Mouse (Mus musculus) v-Abl transformed pro-B cells (cell line): ENCODE measurements around the gene Hnrnpa0.

Experiments used
- in situ Hi-C, 2 experiments: fragments of 400-800 bp; cut with MboI; formaldehyde crosslinking; loops; one replicate each; pipeline ENCODE4 v1.15.1; 2025; ENCODE audit not compliant: unreplicated experiment in 2 of 2

The Hnrnpa0 gene

GRCm38 (mm10) chr13:58128768-58129671 is 664 bp upstream of the Hnrnpa0 start:
- in situ Hi-C loops, result no loop called here

GRCm38 (mm10) chr13:58127766-58128361 is 492 bp downstream of the Hnrnpa0 start:
- in situ Hi-C loops, result no loop called here

- in situ Hi-C loops, result no loop called here
These were observed 1.2 kb downstream of the Hnrnpa0 start for GRCm38 (mm10) chr13:58126862-58127765.

GRCm38 (mm10) chr13:58126126-58126525 is 2.2 kb downstream of the Hnrnpa0 start:
- in situ Hi-C loops, result no loop called here

GRCm38 (mm10) chr13:58124989-58125388 is 3.4 kb downstream of the Hnrnpa0 start:
- in situ Hi-C loops, result no loop called here

GRCm38 (mm10) chr13:58124278-58124677 is 4.1 kb downstream of the Hnrnpa0 start:
- in situ Hi-C loops, result no loop called here

- in situ Hi-C loops, result no loop called here
These were observed 5.0 kb downstream of the Hnrnpa0 start for GRCm38 (mm10) chr13:58123381-58123780.

GRCm38 (mm10) chr13:58122786-58123297 is 5.5 kb downstream of the Hnrnpa0 start:
- in situ Hi-C loops, result no loop called here

GRCm38 (mm10) chr13:58117318-58118017 is 10.9 kb downstream of the Hnrnpa0 start:
- in situ Hi-C loops, result no loop called here

- in situ Hi-C loops, result no loop called here
These were observed 11.6 kb downstream of the Hnrnpa0 start for GRCm38 (mm10) chr13:58116801-58117200.

- in situ Hi-C loops, result no loop called here
These were observed 13.1 kb downstream of the Hnrnpa0 start for GRCm38 (mm10) chr13:58115227-58115626.

GRCm38 (mm10) chr13:58113061-58113900 is 15.1 kb downstream of the Hnrnpa0 start, which contains the start of gene Klhl3:
Gene Klhl3, minus strand, starts transcription at chr13:58113592.
- in situ Hi-C loops, result no loop called here

- in situ Hi-C loops, result no loop called here
These were observed 15.7 kb downstream of the Hnrnpa0 start for GRCm38 (mm10) chr13:58112601-58113041.

GRCm38 (mm10) chr13:58112191-58112590 is 16.2 kb downstream of the Hnrnpa0 start:
- in situ Hi-C loops, result no loop called here

GRCm38 (mm10) chr13:58111306-58111705 is 17.1 kb downstream of the Hnrnpa0 start:
- in situ Hi-C loops, result no loop called here

- in situ Hi-C loops, result no loop called here
These were observed 37.7 kb downstream of the Hnrnpa0 start for GRCm38 (mm10) chr13:58090643-58091042.

- in situ Hi-C loops, result no loop called here
These were observed 44.0 kb downstream of the Hnrnpa0 start for GRCm38 (mm10) chr13:58084396-58084795.

- in situ Hi-C loops, result no loop called here
These were observed 44.8 kb downstream of the Hnrnpa0 start for GRCm38 (mm10) chr13:58083521-58083920.

- in situ Hi-C loops, result no loop called here
These were observed 45.3 kb downstream of the Hnrnpa0 start for GRCm38 (mm10) chr13:58083048-58083447.
